Mouse (Mus musculus) ES-E14 (cell line): ENCODE measurements around the gene Inpp5f.

ENCODE experiments used
- CHD2 ChIP-seq: IDR thresholded peaks from 2 replicates; pipeline ENCODE4 v1.6.1; 2014; ENCODE audit warnings: mild to moderate bottlenecking, low read depth, low read length, inconsistent platforms
- MAFK ChIP-seq: IDR thresholded peaks from 2 replicates; pipeline ENCODE4 v1.6.1; 2014; ENCODE audit warnings: mild to moderate bottlenecking, low read depth, low read length, inconsistent platforms; ENCODE audit not compliant: insufficient read depth
- ZNF384 ChIP-seq: IDR thresholded peaks from 2 replicates; pipeline ENCODE4 v1.6.1; 2012; ENCODE audit warnings: low read depth, low read length, inconsistent platforms

DNA sequence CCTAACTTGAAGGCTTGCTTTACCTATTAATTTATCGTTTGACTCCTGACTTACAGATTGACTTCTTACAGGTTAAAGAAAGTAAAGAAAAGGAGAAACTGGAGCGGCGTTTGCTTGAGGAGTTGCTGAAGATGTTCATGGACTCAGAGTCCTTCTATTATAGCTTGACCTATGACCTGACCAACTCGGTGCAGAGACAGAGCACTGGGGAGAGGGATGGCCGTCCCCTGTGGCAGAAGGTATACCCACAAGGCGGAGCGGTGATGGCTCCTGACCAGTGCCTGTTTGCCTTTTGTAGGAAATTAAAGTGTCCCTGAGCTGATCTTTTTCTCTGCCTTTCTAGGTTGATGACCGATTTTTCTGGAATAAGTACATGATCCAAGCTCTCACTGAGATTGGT lies 52.8 kb downstream of the Inpp5f start:
- no peak for TF ChIP-seq ZNF384
- no peak for TF ChIP-seq CHD2
- TF ChIP-seq MAFK: no peak
